Mouse (Mus musculus) gastrocnemius, postnatal 36 days (tissue): ENCODE data around the gene Cd55. TPM values are rescaled to one million over a fixed set of nuclear protein-coding genes. Genes with fewer than 3 reads are reported as not detected.
"Not testable (repeated sequence)": the region's sequence is repeated elsewhere in the genome, so short reads cannot be mapped to it uniquely, and the experiment has no call there.

Source experiments
- DNase-seq, 2 experiments: peaks; one replicate each; pipeline ENCODE4 v3.0.0; 2022
- intact Hi-C: fragments of 180-260 bp; cut with DNase I; formaldehyde crosslinking; loops from one replicate; pipeline ENCODE4 v1.15.1; 2025
- total RNA-seq, 2 experiments: library from RNA; stranded (reverse); gene quantifications; 2 replicates each; pipeline ENCODE4 v1.2.3; 2021

Gene Cd55
- total RNA-seq, 2 experiments from 2014 or later = 42.9 to 59.3 TPM

- intact Hi-C loops, DNase-seq: not testable (repeated sequence)
Measured at GRCm38 (mm10) chr1:130428667-130429066, 33.9 kb downstream of the Cd55 start.

GRCm38 (mm10) chr1:130427175-130427853 lies 35.2 kb downstream of the Cd55 start:
- intact Hi-C loops = not testable (repeated sequence)

GRCm38 (mm10) chr1:130422664-130423111 lies 39.9 kb downstream of the Cd55 start, which contains the start of gene Cd55b:
Gene Cd55b, minus strand, starts transcription at chr1:130423009.
- intact Hi-C loops = no loop called here
- peak in 1 of 2 experiments; percentile 3 for DNase-seq

More at GRCm38 (mm10) chr1:130427175-130427853, 35.2 kb downstream of the Cd55 start:
- DNase-seq = not testable (repeated sequence)

DNA sequence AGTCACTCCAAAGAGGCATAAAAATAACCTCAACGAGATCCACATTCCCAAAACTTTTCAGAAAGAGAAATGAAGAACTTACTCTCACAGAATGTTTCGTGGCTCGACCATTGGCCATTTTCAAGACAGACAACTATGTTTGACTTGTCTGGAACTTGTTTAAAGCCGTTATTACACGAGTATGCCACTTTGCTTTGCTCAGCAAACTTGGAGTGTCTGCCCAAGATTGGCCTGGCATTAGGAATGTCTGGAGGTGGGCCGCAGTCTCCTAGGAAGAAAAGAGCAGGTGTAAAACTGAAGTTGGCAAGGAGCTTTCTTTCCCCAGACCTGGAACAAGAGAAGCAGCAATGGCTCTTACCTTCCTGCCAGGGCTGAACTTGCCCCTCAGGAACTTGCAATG lies 40.5 kb downstream of the Cd55 start:
- intact Hi-C loops, DNase-seq: not testable (repeated sequence)

- intact Hi-C loops = not testable (repeated sequence)
Measured at GRCm38 (mm10) chr1:130397109-130397508, 65.4 kb downstream of the Cd55 start.

More at GRCm38 (mm10) chr1:130397109-130397508, 65.4 kb downstream of the Cd55 start:
- DNase-seq = not testable (repeated sequence)

Other genes with a start within 250 kb of the Cd55 start
- 1 to 10 TPM in 1 of 2 experiments, under 1 TPM in 1; 0.67 to 1.4 TPM for gene Cd55b, start 39.7 kb downstream of the Cd55 start, total RNA-seq
- gene Zp3r, start 166.9 kb upstream of the Cd55 start, total RNA-seq = not detected
- gene C4bp, start 198.9 kb upstream of the Cd55 start, total RNA-seq = not detected